Mouse (Mus musculus) limb, embryonic 15.5 days (tissue): Measurements from ENCODE around the gene 5730455P16Rik. TPM values are rescaled to one million over a fixed set of nuclear protein-coding genes. Genes with fewer than 3 reads are reported as not detected.

Source experiments
- ATAC-seq: fragments of 200-750 bp; cut with Nextera tagmentation; 2 replicates; pipeline ENCODE4 v1.8.0; 2017; ENCODE audit warnings: low read depth, moderate TSS enrichment; ENCODE audit not compliant: insufficient number of reproducible peaks, low FRiP score, low TSS enrichment
- H3K27ac ChIP-seq: fragments of 300-500 bp; sonication (generic); 2 replicates; pipeline ENCODE4 v1.5.1; 2015; ENCODE audit warnings: moderate library complexity, mild to moderate bottlenecking, inconsistent platforms
- H3K27me3 ChIP-seq: fragments of 300-500 bp; sonication (generic); 2 replicates; pipeline ENCODE4 v1.6.1; 2015; ENCODE audit warnings: inconsistent platforms
- H3K36me3 ChIP-seq: fragments of 300-500 bp; sonication (generic); 2 replicates; pipeline ENCODE4 v1.6.1; 2015; ENCODE audit warnings: inconsistent platforms
- H3K4me1 ChIP-seq: fragments of 300-500 bp; sonication (generic); 2 replicates; pipeline ENCODE4 v1.6.1; 2015; ENCODE audit warnings: inconsistent platforms
- H3K4me2 ChIP-seq: fragments of 300-500 bp; sonication (generic); 2 replicates; pipeline ENCODE4 v1.6.1; 2015; ENCODE audit warnings: mild to moderate bottlenecking, inconsistent platforms
- H3K4me3 ChIP-seq: fragments of 300-500 bp; sonication (generic); 2 replicates; pipeline ENCODE4 v1.5.1; 2015; ENCODE audit warnings: mild to moderate bottlenecking, inconsistent platforms
- H3K9ac ChIP-seq: fragments of 300-500 bp; sonication (generic); 2 replicates; pipeline ENCODE4 v1.6.1; 2015; ENCODE audit warnings: inconsistent platforms
- H3K9me3 ChIP-seq: fragments of 300-500 bp; sonication (generic); 2 replicates; pipeline ENCODE4 v1.6.1; 2016; ENCODE audit warnings: inconsistent platforms
- WGBS: fragments of 180-500 bp; shearing (Covaris S2); methylation state at CpG from one replicate; pipeline ENCODE4 v1.1.7; 2015; 5-methylcytosine and 5-hydroxymethylcytosine counted together
- polyA plus RNA-seq: library from polyadenylated mRNA; unstranded; fragments of >200 nt; fragmentation: Nextera tagmentation; extraction: Ambion mirVana; gene quantifications from 2 replicates; pipeline ENCODE4 v1.2.1, GENCODE M21; 2015

5730455P16Rik gene
- polyA plus RNA-seq, 1 experiment from 2014 or later = 21.6 TPM

DNA sequence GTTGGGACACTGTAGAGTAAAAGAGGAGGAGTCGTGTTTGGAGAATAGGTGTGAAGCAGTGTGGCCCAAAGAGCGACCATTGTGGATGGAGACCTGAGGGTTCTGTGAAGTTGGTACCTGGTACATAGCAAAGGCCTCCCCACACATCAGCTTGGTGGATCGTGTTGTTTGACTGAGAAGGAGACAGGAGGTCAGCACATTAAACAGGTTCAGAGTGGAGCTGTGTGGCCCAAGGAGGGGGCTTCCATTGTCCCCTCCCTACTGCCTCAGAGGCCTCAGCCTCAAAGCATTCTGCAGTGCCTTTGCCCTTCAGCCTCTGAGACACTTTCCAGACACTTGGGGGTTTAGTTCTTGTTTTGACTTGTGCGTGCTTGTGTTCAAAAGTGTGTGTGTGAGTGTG lies 63.9 kb downstream of the 5730455P16Rik start:
- no peak overlapping the region for H3K9ac ChIP-seq
- no peaks in the 10 kb centered on the region for H3K4me1 ChIP-seq
- ATAC-seq = no peak
- H3K27me3 ChIP-seq = 0 out of 2 replicates have a peak, but pooled peaks cover 2% of the 10 kb centered on the region
- H3K36me3 ChIP-seq = no peaks in the 10 kb centered on the region
- WGBS = 74% methylated on average over 4 of the region's 4 CpGs
- no peak overlapping the region for H3K4me2 ChIP-seq
- no peak overlapping the region for H3K27ac ChIP-seq
- no peaks in the 10 kb centered on the region for H3K9me3 ChIP-seq
- H3K4me3 ChIP-seq = no peak overlapping the region

- no peak overlapping the region for H3K4me2 ChIP-seq
- 68% methylated on average over 1 of the region's 1 CpGs for WGBS
- 0 out of 2 replicates have a peak, but pooled peaks cover 2% of the 10 kb centered on the region for H3K27me3 ChIP-seq
- H3K27ac ChIP-seq = no peak overlapping the region
- H3K9me3 ChIP-seq = no peaks in the 10 kb centered on the region
- H3K9ac ChIP-seq = no peak overlapping the region
- no peak for ATAC-seq
- H3K36me3 ChIP-seq = no peaks in the 10 kb centered on the region
- H3K4me3 ChIP-seq = no peak overlapping the region
- H3K4me1 ChIP-seq = no peaks in the 10 kb centered on the region
Measured at GRCm38 (mm10) chr11:80313462-80313861, 64.4 kb downstream of the 5730455P16Rik start.

DNA sequence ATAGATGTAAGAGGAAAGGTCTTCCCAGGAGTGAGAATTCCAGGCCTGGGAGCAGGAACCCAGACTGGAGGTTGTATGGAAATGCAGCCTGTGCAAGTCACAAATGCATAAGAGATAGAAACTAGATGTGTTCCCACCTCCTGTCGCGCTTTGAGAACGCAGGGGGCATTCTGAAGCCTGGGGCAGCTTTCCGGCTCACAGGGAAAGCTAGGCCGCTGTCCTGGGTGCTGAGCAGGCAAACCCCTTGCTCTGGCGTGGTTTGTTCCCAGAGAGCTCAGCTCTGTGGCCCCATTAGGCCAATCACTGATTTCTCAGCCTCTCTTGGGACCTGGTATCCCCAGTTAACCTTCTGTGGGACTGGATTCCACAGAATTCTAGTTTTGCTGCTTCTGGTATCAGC lies 65.3 kb downstream of the 5730455P16Rik start:
- no peaks in the 10 kb centered on the region for H3K4me1 ChIP-seq
- WGBS = 4% methylated on average over 6 of the region's 6 CpGs
- no peaks in the 10 kb centered on the region for H3K36me3 ChIP-seq
- H3K9me3 ChIP-seq = no peaks in the 10 kb centered on the region
- H3K27me3 ChIP-seq = 0 out of 2 replicates have a peak, but pooled peaks cover 2% of the 10 kb centered on the region
- H3K27ac ChIP-seq = no peak overlapping the region
- no peak overlapping the region for H3K4me3 ChIP-seq
- no peak overlapping the region for H3K4me2 ChIP-seq
- ATAC-seq = no peak
- H3K9ac ChIP-seq = no peak overlapping the region

DNA sequence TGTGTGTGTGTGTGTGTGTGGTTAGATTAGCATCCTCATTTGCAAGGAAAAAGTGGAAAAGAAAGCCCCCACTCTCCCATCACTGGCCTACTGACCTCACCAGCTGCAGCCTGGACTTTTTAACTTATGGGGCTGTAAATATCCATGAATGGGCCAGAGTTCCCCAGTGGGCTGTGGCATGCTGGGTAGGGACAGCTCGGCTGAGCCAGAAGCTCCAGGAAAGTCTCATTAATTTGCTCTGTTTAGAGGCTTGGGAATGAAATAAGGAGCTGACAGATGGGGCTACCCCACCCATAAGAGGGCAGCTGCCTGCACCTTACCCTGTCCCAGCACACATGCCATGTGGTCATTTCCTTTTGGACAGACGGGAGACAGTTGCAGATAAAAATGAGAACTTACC lies 65.8 kb downstream of the 5730455P16Rik start:
- Histone ChIP-seq H3K27ac (no peak overlapping the region), H3K9ac (no peak overlapping the region), H3K4me3 (no peak overlapping the region), H3K4me2 (no peak overlapping the region), H3K27me3 (0 out of 2 replicates have a peak, but pooled peaks cover 2% of the 10 kb centered on the region), H3K4me1 (no peaks in the 10 kb centered on the region), H3K36me3 (no peaks in the 10 kb centered on the region), H3K9me3 (no peaks in the 10 kb centered on the region)
- no peak for ATAC-seq
- 22% methylated on average over 2 of the region's 2 CpGs for WGBS

DNA sequence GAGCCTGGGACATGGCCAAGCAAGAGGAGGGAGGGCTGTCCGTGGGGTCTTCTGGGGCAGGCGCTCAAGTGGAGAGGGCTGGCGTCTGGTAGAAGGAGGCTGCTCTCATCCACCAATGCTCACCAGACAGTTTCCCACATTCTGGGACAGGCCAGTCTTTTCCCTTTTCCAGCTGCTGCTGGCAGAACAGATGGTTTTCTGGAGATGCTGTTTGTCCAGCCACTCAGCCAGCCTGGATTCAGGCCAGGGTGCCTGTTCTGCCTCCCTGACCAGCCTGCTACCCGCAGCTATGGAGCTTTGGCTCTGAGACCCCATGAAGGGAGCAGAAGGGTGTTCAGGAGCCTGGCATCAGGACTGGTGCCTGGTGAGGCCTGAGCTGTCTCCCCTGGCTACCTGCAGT lies 66.6 kb downstream of the 5730455P16Rik start:
- no peak overlapping the region for H3K9ac ChIP-seq
- 0 out of 2 replicates have a peak, but pooled peaks cover 2% of the 10 kb centered on the region for H3K27me3 ChIP-seq
- WGBS = 59% methylated on average over 4 of the region's 4 CpGs
- H3K4me1 ChIP-seq = no peaks in the 10 kb centered on the region
- no peak overlapping the region for H3K4me2 ChIP-seq
- H3K9me3 ChIP-seq = no peaks in the 10 kb centered on the region
- no peak overlapping the region for H3K4me3 ChIP-seq
- H3K27ac ChIP-seq = no peak overlapping the region
- no peak for ATAC-seq
- H3K36me3 ChIP-seq = no peaks in the 10 kb centered on the region

Other genes with a start within 250 kb of the 5730455P16Rik start
- 27.1 and 28.3 TPM in 2 replicates for gene Tefm, start 235.9 kb downstream of the 5730455P16Rik start, polyA plus RNA-seq
- gene Adap2, start 223.9 kb downstream of the 5730455P16Rik start, polyA plus RNA-seq = 1.9 and 2.5 TPM in 2 replicates
- 9.2 and 10.1 TPM in 2 replicates for gene Rnf135, start 194.2 kb downstream of the 5730455P16Rik start, polyA plus RNA-seq
- gene Rhot1, start 169.0 kb downstream of the 5730455P16Rik start, polyA plus RNA-seq = 51.3 and 54.1 TPM in 2 replicates
- gene Rhbdl3, start 77.1 kb downstream of the 5730455P16Rik start, polyA plus RNA-seq = 5.7 and 7.8 TPM in 2 replicates
- 193 and 196 TPM in 2 replicates for gene Zfp207, start 5.2 kb upstream of the 5730455P16Rik start, polyA plus RNA-seq
- gene Psmd11, start 50.6 kb upstream of the 5730455P16Rik start, polyA plus RNA-seq = 292 and 301 TPM in 2 replicates
- 2.3 and 3.2 TPM in 2 replicates for gene Cdk5r1, start 99.0 kb upstream of the 5730455P16Rik start, polyA plus RNA-seq